Mouse (Mus musculus) urinary bladder, postnatal 36 days (tissue): ENCODE results near the gene Lrig1.

Source experiments
- DNase-seq, 2 experiments: peaks; one replicate each; pipeline ENCODE4 v3.0.0; 2022; ENCODE audit warnings: low spot score in 2 of 2, mixed read lengths in 1 of 2

Gene Lrig1

DNA sequence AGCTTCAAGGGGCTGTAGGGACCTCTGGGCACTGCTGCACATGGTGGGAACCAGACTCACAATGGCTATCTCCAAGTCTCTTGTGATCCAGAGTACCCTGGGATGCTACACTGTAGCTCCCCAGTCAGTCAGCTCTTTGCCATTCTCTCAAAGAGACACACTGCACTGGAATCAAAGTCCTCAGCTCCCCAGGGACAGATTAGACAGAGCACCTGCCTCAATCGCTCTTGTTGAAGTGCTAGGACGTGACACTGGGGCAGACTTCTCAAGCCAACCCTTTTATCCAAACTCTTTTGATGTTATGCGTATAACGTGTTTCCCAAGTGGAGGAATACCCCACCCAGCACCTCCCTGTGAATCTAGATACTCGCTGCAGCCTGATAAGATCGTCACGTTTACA is 23.7 kb downstream of the Lrig1 start:
- no peak for DNase-seq

DNA sequence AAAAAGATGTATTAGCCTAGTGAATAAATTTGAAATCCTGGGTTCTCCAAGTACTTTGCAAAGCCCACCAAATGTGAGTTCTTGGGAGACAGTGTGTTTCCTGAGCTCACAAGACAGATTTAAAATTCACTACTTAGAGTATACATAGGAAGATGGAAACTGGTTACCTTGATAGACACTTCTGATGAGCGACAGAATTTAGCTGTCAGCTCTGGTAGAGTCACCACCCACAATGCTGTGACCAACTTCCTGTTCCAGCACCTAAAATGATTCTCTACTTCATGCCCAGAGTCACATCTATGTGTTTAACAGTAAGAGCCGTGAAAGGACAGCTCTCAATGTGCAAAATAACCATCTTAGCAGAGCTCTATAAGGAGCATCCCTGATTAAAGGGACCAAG is 27.5 kb downstream of the Lrig1 start:
- DNase-seq: no peak

DNA sequence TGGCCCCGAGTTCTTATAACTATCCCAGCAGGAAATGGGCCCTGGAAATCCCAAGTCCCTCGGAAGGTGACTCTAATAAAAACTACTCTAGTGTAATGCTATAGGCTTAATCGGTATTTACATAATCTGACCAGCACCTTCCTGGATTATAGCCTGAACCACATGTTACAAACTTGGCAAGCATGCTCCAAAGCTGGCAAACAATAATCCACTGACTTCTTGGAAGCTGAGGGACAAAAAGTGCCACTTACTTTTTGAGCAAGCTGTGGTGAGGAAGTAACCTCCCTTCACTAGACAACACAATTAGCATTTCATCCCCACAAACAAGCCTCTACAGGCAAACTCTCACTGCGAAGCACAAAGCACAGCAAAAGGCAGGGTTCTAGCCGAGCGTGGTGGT is 30.6 kb downstream of the Lrig1 start:
- DNase-seq: no peak

DNA sequence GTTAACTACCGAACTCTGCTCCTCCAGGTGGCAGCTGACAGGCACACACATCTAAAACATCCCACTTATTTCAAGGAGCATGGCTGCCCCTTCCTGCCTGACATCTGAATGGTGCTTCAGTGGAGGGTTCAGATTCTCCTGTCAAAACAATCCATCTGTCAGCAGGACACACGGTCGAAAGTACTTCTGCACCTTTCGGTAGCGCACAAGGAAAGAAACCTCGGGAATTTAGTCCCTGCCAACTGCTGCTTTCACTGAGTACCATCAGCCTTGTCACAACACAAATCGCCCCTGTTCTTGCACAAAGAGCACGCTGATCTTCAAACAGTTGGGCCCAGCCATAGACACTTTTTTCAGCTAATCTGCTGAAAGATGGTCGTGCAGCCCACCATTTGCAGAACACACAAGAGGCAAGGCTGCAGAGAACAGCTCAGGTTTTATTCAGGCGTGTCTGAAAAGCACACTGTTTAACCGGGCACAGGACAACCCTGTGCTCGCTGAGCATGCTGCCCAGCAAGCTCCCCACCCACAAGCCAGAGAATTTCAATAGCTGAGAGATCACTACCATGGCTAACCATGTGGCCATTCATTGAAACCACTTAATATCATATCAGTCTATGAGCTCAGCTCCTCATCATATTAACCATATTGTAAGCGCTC is 31.6 kb downstream of the Lrig1 start:
- DNase-seq: no peak

DNA sequence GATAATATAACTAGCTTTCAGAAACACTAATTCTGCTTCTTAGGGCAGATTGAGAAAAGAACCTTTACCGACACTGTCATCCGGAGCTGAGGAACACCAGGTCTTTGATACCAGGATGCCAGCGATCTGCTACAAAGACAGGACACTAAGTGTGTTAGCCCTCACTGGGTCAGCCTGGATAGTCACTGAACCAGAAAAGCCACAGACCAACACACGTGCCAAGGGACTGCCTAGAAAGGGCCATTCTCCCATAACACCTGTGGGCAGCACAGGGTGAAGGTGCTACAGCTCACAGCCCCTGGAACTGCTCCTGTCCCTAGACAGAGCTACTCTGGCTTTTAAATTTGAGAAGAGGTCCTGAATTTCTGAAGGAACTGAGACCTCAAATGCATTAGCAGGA is 32.8 kb downstream of the Lrig1 start:
- DNase-seq: no peak

DNA sequence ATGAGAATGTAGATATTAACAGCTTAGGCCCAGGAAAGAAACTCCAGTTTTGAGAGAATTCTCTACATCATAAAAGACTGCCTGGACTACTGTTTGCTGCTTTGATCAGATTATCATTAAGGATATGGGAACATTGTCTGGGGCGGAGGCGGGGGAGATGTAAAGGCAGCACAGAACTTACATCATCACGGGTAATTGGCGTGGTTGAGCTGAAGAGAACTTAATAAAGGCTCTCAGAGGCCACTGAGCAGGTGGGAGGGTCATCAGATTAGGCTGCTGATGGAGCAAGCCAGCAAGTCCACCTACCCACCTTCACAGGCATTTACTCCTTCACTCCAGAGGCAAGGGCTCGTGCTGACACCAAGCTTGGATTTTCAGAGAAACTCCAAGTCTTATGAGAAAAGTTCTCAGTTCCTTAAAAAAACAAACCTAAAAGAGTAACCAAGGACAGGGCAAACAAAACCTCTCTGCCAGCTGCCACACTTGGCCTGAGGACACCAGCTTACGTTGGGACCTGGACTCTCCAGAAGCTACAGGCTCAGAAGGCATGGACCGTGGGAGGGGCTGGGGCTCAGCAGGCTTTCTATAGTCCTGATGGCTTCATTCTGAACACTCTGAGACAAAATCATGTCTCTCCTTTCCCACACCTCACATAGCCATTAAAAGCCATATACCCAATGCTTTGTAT is 33.4 kb downstream of the Lrig1 start:
- no peak for DNase-seq

DNA sequence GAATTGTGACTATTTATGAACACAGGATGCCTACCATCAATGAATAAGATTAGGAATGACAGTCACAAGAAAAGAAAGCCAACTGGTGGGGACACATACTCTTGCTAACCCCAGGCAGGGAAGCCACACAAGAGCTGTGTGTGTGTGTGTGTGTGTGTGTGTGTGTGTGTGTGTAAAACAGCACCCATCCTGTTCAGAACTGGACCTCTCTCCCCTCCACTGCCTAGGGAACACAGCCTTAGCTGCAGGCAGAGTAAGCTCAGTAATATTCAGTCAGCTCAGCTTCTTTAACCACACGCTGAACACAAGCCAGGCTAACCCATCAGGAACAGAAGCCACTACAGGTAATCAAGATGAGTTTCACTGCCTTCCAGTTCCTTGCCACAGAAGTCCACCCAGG is 34.3 kb downstream of the Lrig1 start:
- no peak for DNase-seq

DNA sequence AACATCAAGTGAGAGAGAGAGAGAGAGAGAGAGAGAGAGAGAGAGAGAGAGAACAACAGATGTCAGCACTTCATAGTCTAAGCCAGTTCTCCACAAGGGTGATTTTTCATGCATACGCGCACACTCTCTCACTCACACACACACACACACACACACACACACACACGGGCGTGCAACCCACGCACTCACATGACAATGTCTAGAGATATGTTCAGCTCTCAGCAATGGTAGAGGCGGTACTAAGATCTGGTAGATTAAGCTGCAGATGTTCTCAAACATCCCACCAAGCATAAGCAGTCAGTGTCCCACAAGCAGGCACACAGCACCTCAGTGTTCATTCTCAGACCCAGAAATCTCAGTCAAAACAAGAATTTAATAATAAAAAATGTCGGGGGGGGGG is 34.7 kb downstream of the Lrig1 start:
- DNase-seq: no peak

DNA sequence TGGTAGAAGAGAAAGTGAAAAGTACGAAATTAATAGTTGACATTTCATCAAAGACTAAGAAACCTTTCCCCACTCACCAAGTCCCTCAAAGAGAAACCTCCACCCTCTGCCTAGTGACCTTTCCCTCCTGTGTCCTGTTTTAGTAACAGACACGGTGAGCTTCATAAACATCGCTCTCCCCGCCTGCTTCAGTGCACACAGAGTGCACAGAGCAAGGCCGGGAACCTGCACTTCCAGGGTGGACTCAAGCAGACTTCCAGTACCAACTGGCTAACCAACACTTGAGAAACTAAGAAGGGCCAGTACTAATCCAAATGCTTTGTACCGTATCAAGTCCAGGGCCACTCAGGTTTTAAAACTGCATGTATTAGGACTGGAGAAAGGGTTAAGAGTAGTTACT is 36.0 kb downstream of the Lrig1 start:
- no peak for DNase-seq

DNA sequence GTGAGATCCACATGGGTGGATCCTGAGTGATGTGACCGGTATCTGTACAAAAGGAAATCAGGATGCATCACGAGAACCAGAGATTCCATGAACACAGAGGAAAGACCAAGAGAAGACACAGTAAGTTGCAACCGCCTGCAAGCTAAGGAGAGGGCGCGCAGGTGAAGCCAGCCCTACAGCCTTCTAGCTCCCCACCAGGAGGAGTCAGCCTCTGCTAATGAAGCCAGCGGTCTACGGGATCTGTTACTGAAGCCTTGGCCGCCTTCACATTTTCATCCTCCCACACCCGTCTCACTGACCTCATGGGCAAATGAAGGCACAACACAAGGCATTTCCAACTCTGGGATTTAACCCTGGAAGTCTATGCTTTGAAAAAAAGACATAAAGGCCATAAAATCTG is 38.0 kb downstream of the Lrig1 start:
- DNase-seq: no peak

DNA sequence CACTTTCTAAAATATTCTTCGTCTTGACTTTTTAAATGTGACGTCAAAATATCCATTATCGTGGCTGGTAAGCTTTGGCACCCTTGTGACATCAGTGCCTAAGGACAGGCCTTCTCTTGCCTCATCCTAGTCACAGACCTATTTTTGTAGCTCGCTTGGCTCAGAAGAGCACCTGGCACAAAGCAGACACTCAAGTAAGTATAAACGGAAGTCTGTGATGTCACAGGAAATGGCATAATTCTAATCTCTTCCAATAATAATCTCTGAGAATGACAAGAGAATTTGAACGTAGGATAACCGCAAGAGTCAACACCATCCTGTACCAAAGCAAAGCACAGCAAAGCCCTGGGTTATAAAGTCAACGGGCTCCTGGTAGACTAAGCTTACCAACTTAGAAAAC is 38.6 kb downstream of the Lrig1 start:
- no peak for DNase-seq

DNA sequence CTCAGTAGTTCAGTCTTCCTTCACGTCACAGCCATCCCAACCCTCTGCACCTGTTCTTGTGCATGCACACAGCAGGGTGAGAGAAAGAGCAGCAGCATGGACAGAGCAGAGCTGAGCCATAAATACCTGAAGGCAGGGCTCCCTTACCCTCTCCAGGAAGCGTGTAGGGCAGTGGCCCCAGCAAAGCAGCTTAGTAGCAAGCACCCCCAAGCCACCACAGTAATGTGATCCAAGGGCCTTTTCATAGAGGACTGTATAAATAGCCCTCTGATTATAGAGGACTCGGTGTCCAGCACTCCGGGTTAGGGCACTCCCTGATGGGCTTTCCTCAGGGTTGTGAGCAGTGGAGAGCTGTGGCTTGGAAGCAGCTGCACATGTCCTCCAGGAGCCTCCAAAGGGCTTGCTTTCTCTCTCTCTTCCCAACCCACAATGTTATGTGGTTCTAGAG is 40.0 kb downstream of the Lrig1 start:
- DNase-seq: no peak

DNA sequence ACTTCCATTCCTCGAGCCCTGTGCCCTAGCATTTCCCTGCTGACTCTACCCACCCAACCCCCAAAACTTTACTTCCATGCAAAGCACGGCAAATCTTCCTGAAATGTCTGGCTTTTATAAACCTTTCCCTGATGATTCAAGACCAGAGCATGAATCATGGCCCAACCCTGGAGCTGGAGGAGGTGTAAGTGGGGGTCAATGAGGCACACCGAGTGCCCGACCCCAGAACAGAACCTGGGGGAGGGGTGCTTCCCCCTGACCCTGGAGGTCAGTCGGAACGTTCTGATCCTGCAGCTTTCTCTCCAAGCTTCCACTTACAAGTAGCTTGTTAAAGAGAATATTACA is 41.9 kb downstream of the Lrig1 start:
- no peak for DNase-seq

DNA sequence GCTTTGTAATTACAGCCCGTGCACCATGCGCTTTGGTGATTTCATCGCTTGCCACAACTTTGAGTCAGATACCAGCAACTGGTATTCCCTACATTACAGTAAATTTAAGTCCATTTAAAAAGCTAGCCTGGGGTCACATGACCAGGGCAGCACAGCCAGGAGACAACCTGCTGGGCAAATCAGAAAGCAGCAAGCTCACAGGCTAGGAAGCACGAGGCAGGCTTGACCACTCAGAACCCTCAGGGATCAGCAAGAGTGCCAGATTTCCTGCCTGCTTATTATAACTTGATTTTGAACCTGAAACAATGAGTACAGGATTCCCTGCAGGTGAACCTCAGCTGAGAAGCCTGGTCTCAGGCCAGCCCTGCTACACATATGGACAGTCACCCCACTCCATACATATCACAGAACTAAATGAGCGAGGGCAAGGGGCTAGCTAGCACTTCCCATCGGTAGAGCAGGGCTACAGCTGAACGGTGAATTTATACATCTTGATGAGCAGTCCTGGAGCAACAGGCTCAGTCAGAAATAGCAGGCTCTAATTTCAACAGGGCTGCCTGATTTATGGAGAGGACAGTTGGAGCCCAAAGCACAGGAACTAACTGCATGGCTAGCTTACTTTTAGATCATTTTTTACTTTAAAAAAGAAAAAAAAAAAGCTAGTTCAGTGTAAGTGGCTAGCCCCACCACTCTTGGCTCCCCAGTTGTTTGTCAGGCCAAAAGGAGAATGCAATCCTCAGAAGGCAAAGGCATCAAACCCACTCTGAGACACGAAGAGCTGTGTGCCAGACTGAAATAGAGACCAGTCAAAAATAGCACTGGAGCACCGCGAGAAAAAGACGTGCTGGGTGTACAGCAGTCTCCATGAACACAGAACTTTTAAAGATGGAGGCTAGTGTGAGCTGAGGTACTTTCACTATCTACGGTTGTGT is 42.5 kb downstream of the Lrig1 start:
- DNase-seq: no peak

DNA sequence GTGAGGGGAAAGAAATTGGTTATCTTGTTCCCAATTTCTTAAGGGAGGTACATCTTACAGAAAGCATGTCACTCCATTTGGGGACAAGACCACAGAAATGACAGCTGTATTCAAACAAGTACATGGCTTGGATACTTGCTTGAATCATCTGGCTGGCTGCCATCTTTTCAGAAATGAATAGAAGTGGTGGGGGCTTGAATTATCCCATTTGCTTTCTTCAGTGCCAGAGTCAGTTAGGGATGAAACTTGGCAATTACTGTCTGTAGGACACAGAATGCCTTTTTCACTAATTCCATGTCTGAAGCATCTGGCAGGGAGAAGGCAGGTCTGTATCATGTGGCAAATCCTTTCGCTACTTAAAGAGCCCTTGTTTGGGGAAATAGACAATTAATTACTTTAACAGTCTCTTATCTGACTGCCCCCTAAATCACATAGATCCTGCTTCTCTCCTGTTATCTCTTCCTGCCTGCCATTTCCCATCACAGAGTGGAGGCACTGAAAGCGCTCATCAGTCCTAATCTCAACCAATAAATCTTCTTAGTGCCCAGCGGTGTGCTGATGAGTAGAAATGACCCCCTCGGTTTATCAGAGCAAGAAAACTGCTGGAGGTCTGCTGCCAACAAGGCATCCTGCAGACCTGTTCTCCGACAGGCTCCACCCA is 44.0 kb downstream of the Lrig1 start:
- no peak for DNase-seq

DNA sequence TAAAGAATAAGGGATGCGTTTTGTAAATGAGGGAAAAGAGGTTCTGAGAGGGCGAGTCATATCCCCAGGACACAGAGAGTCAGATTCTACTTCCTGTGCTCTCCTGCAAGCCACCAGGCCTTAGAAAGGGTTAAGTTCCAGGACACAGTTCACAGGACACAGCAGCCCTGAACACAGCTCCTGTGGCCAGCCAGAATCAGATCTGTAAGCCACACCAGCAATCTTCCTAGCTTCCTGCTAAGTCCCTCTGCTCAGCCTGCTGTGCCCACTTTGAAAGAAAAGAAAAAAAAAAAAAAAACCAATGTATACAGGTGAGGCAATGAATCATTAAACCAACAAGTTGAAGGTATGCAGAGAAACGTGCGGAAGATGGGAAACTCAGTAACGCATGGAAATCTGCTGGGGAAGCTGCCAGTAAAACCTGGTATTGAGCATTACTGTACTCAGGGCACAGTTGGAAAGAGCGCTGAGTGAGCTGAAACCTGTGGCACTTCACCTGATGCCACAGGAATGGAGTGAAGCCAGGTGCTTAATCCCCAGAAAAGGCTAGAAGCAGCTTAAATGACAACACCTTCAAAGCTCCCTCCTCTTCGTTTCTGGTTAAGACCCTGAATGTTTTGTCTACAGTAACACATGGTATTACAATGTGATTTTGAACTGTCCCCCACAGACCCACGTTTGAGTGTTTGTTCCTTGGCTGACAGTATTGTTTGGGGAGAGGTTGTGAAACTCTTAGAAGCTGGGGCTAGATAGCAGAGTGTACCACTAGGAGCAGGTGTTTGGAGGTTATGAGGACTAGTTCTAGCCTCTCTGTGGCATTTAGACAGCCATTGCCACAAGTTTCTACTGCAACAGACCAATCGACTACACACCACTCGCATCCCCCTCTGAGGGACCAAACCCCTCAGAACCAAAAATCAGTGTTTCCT is 46.3 kb downstream of the Lrig1 start:
- no peak for DNase-seq

DNA sequence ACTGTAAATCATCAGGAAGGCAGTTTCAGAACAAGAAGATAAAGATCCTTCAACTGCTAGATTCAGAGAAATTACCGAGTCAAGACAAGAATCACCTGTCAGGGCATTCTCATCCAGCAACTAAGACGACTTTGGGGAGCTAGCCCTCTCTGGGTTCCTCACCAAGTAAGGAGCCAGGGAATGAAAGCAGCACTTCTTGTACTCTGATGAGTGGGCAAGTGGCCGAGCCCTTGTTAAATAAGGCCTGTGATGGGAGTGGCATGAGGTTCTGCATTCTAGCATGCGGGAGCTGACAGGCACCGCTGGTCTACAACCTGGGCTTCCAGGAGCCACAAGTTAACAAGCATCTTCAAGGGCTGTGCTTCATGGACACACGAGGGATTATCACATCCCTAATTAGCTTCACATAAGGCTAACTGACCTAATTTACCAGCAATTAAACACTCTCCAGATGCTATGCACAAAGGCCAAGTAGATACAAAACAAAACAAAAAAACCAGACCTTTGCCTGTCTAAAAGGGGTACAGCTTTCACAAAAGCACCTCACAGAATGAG is 47.2 kb downstream of the Lrig1 start:
- DNase-seq: no peak

DNA sequence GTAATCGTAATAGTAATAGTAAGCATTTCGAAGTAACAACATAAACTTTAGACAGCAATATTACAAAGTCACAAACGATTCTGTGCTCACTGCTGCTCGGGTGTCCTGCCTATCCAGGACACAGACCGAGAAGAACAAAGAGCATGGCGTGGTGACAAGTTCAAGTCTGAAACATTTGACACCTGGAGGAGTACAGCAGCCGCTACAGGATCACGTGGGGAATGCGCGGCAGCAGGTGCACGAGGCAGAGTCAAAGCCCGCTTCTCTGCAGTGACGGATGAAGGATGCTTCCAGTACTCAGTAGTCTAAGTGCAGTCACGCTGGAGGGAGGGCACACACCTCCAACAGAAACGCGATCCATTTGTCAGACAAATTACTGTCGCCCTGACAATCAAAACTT is 48.4 kb downstream of the Lrig1 start:
- DNase-seq: no peak

DNA sequence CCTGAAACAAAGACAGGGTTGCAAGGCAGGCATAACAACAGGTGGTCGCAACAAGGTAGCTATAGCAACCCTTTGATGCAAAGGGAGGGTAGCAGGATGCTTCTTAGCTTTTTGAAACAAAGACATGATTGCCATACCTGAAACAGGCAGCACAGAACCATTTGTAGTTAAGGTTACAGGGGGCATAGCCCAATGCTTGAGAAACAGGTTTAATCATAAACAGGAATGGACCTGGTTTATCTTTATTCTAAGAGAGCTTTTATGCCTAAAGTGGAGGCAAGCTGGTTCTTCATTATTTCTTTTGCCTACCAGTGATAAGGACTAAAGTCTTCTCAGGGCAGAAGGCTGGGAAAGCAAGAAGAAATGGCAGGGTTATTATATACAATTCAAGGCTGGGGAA is 50.3 kb downstream of the Lrig1 start:
- no peak for DNase-seq

DNA sequence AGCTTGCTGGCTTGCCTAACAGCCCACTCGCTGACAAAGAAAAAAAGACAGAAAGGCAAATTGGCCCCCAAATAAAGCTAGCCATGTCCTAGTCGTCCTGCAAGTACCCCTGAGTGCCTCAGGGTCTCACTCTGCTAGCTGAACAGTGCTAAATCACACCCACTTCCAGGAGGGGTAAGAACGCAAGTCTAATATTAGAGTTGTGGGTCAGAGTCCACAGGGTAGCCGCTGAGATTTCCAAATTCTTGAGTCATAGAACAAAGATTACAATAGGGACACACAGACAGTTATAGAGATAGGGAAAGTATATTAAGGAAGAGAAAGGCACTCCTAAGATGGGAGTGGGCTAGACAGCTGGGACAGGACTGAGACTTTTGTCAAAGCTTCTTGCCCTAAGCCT is 51.5 kb downstream of the Lrig1 start:
- no peak for DNase-seq
